Mouse (Mus musculus): ENCODE data around the gene Cldn2.
"Not testable (repeated sequence)": the region's sequence is repeated elsewhere in the genome, so short reads cannot be mapped to it uniquely, and the experiment has no call there.

Gene Cldn2

DNA sequence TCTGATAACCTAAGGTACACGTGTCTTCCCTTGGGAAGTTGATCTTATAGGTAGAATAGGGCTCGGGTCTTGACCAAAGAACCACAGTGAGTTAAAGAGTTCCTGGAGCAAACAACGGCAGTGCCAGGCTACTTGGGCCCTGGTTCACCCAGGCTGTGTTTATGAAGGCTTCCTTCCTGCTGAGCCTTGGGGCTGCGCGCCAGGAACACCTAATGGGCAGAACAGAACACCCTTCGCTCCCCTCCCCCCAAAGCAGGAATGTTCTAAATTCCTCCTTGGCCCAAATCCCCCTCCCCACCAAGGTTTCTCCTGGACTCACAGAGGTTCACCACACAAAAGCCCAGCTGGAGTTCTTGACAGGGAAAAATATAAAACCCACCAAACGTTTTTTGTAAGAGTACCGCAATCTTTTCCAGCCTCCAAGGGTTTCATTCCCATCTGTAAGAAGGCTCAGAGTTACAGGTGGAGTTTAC is at the start of gene Cldn2:
Gene Cldn2 (plus strand): TSS at position 423 of the 473 bp plus-strand sequence.
- DNase-seq (ENCODE audit: low read depth, low spot score): no peak

DNA sequence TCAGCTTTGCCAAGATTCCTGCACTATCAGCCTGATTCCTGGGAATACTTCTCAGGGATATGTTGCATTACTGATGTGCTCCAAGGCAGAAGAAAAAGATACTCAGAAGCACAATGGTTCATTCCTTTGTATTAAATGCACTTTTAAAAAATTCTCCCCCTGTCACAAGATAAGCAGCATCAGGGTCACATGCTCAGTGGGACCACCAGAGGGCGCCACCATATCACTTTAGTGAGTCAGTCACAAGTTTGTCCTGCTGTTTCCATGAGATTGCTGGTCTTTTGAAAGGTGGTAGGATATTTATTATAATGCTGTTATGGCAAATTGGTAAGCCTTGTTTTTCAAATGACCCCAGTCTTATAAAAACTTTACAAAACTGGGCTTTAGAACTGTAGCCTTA is 48.8 kb upstream of the Cldn2 start:
- DNase-seq (ENCODE audit: low read depth, low spot score): no peak

DNA sequence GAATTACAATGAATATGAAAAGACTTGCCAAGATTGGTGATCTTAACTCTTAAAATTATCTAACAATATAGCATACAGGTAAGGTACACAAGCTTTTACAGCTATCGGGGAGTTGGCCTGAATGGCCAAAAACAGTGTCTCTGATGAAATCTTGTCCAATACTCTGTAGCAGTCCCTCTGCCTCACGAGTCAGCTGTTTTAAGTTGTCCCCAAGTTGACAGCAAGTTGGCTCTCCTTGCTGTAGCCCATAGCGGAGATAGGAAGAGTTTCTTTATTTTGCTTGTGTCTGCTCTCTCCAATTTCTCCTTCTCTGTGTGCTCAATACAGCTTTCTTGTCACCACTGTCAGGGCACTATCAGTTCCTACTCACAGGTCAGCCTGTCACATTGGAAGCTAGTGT is 42.0 kb upstream of the Cldn2 start:
- not testable (repeated sequence) for DNase-seq (ENCODE audit: low read depth, low spot score)

DNA sequence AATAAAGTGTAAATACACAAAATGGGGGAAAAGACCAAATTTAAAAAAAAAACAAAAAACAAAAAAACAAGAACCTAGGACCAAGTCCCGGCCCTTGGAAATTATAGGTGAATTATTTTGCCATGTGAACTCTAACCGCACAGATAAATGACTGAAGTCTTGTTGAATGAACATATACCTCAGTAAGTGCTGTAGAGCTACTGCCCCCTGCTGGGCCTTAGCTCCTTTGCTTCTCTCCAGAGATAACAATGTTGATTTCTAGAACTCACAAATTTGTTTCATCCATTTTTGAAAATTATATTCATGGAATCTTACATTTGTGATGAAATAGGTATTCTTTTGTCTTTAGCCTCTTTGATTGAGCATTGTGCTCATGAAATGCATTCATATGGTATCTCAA is 38.1 kb upstream of the Cldn2 start:
- no peak for DNase-seq (ENCODE audit: low read depth, low spot score)

DNA sequence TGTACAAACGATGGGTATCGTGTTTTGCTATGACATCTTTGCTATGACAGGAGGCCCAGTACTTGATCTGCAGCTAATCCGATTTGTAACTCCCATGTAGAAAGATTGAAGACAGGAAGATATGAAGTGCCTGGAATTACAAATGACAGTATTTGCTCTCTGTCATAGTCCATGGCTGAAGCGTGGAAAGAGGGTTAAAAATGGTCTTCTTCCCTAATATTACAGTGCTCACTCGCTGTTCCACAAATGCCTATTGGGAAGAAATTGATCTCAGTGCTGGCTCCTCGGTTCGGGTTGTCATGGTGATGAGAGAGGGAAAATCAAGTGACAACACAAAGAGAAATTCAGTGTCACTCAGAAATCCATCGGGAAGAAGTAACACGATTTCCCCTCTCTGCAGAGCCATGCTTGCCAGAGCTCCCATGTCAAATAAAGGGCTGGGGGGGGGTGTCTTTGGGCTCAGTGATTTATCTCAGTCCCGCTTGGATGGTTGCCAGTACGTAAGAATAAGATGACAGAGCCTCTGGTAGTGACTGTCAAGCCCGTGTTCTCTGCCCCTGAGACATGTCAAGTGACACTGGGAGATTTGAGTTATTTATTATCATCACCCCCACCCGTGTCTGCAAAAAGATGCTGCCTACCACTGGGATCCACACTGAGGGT is 30.5 kb upstream of the Cldn2 start:
- no peak for DNase-seq (ENCODE audit: low read depth, low spot score)

DNA sequence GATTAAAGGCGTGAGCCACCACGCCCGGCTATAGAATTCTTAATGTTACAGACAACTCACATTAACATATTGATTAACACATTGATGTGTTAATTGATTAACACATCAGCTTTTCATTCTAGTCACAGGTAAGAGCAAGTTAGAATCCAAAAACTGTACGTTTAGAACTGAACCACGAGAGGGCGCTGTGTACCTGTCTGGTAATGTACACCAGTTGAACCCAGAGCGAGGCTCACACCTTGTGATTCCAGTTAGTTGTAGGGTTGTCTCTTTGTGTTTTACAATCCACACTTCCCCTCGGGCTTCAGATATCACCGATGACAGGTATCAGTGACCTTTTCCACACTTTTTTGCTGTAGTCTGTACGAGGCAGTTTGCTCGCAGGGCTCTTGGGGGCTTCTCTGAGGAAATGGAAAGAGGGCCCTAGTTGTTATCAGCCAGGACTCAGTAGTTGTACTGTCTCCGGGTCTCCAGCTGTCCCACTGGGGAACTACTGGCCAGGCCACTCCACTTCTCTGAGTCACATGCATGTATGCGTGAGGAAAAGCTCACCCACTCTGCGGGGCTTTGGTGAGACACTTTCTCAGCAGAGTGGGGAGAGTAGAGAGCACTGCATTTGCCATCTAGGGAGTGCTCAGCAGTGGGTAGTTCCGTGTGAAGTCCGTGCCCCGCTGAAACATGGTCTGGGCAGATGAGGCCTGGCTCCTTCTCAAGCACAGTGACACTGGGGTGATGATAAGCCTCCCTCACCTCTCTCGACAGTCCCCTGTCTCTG is 26.1 kb upstream of the Cldn2 start:
- DNase-seq (ENCODE audit: low read depth, low spot score): no peak

DNA sequence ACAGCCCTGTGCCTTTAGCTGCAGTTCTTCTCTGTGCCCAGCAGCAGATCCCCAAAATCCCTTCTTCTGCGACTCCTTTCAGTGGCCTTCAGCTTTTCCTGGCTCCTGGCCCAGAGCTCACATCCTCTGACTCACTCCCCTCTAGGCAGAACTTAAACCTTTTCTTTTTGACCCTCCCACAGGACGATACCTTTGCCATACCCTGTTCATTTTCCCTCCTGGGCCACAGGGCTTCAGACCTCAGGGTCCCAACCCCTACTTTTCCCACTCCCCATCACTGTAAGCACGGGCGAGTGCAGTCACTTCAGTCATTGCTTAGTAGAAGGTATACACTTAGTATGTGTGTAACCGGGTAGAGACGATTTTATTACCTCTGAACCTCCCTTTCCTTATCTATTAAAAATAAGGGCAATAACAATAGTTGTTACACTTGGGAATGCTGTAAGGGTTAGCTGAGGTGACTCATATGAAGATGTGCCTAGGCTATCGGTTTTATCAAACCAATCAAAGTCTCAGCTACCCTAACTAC is 25.5 kb upstream of the Cldn2 start:
- DNase-seq (ENCODE audit: low read depth, low spot score): no peak

DNA sequence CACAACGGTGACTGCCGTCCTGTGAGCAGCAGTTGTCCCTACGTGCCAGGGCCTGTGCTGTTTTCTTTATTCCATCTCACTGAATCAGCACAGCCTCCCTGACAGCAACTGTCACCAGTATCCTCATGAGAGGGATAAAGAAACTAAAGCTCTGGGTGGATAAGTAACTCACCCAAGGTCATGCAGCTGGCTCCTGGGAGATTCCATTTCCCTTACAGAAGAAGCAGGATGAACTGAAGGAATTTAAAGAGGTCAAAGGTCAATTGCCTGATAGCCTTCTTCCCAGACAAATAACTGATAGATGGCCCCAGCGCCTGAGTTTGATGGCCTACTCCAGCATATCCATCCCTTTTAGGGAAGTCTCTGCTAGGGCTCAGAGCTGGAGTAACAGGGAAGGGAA is 23.3 kb upstream of the Cldn2 start:
- no peak for DNase-seq (ENCODE audit: low read depth, low spot score)

DNA sequence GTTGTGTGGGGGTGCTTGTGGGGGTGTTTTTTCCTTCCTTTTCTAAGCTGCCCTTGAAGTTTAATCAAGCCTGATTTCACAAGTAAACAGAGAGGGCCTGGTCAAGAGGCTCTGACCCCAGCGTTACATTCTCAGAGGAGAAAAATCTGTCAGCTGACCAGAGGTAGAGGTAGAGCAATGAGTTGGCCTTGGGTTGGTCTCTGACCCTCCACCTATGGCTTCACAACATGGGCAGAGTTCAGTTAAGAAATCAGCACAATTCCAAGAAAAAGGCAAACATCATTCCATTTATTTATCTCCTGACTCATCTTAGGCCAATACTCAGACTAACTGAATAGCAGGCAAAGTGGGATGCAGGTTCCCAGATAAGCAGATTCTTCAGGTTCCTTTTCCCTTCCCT is 21.7 kb upstream of the Cldn2 start:
- DNase-seq (ENCODE audit: low read depth, low spot score): no peak

DNA sequence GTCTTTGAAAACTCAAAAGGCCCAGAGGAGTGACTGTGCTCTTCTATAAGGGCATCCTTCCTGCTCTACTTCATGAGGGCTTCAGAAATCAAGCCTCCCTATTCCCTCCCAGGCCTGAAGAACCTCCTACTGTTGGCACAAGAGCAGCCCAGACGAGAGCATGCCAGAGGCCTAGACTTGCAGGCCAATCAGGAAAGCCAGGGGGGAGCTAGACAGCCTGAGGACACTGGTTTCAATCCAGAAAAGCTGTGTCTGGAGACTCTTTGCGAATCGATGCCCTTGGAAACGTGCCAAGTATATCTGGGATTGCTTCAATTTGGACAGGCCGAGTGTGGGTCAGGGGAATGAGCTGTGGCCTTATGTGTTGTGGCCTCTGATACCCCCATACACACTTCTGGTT is 21.2 kb upstream of the Cldn2 start:
- DNase-seq (ENCODE audit: low read depth, low spot score): no peak

DNA sequence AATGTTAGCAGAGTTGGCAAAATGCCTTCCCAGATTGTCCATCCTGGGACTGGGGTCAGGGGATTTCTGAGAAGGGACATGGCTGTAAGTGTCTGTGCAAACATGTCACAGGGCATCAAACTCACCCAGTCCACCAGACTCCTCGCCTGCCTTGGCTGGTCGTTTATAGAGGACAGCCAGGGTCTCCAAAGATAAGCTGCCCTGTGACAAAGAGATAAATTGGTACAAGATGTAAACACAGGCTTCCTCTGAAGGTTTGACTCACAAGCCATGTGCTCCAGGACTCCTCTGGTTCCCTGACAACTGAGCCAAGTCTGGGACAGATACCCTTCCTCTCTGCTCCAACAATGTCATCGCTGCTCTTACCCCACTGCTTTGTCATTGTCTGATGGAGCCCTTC is 19.6 kb upstream of the Cldn2 start:
- no peak for DNase-seq (ENCODE audit: low read depth, low spot score)

DNA sequence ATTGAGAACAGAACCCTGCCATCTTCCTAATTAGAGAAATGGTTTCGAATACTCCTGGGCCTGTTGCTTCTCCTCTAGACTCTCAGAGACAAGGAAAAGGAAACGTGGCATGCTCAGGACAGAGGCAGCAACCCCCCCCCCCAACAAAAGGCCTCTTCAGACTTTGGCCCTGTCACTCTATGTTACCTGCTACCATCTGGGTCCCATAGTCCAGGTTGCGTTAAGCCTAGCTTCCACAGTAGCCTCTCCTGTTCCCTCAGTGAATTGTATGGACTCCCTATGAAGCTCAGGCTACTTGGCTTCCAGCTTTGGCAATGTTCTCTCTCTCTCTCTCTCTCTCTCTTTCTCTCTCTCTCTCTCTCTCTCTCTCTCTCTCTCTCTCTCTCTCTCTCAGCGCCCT is 19.1 kb upstream of the Cldn2 start:
- DNase-seq (ENCODE audit: low read depth, low spot score): no peak

DNA sequence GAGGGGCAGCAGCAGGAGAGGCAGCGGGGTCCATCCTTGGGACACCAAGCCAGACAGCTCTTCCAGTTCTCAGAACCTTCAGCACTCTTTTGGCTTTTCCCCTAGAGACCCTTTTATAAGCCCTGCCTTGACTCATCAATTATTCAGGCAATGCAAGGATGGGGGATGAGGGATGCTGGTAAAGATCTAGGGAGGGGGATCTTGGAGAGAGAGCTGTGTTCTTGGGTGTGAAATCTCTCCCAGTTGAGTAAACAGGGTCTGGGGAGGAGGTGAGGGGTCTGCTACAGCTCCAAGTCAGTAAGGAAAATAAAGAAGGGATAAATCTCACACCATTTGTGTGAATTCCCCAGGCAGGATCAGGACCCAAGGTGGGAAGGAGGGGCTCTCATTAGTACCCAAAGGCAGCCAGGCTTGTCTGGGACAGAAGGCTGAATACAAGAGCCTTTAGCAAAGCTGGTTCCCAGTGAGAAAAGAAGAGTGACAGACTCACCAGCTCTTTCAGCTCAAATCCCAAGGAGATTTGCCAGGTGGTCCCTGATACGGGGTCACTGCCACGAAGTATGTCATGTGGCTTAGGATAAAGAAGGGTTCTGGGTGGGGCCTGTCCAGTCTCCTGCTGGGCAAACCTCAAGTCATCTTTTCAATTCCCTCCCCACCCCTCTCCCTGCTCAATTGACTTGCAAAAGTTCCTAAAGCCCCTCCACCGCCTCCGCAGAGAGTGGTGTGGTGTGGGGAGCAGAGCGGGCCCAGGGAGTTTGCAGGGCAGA is 18.2 kb upstream of the Cldn2 start, which contains the start of gene Ripply1:
Gene Ripply1 (minus strand): TSS at position 76 of the 767 bp plus-strand sequence.
- no peak for DNase-seq (ENCODE audit: low read depth, low spot score)

DNA sequence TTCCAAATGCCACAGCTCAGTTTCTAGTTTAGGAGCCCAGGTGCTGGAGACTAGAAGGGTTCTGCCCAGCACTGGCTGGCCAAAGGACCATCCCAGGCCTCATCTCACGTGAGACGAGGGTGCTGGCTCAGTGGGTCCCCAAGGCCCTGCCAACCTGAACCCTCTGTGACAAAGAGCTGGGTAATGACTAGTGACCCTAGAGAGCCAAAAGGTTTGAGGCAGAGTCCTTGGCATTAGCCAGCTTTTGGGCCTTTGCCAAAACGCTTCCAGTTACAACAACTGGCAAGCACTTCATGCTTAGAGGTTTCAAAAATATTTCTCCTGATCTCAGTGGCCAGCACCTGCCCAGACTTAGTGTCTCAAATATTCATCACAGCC is 17.6 kb upstream of the Cldn2 start:
- DNase-seq (ENCODE audit: low read depth, low spot score): no peak

DNA sequence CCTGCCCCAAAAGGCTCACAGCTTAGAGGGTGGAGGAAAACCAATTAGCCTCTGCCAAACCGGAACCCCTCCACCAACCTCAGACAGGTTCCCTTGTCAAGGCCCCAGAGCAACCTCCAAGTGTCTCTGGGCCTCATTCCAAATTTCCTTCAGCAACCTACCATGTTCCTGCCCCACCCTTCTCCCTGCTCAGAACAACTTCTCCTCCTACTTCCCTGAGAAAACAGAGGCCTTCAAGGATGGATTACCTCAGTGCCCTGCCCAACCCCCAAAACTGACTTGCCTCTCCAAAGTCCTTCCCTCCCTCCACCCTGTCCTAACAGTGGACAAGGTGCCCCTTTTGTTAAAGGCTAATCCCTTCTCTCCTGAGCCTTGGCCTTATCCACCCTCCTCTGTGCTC is 14.9 kb upstream of the Cldn2 start:
- DNase-seq (ENCODE audit: low read depth, low spot score): no peak

DNA sequence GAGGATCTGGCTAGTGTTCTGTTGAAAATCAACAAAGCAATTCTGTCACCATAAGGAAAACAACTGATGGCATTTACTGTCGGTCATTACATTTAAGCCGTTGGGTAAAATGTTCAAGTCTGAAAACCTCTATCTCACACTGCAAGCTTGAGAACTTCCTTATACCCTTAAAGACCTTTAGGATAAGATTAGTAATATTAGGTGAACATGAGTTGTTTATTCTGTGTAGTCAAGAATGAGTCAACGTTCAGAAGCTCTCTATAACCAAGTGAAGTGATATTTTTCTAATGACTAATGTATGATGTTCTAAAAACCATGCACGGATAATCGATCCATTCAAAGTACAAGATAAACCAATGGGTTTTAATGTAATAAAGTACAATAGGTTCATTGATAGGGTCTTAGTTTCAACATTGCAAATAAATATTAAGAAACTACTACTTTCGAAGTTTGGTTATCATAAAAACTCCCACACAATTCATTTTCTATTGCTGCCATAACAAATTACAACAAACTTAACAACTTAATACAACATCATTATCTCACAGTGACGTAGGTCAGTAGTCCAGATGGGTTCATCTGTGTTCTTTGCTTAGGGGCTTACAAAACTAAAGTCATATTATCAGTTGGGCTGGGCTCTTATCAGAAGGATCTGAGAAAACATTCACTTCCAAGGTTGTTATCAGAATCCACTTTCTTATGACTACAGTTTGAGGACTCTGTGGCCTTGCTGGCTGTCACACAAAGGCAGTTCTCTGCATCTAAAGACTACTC is 6.4 kb upstream of the Cldn2 start:
- DNase-seq (ENCODE audit: low read depth, low spot score): no peak

DNA sequence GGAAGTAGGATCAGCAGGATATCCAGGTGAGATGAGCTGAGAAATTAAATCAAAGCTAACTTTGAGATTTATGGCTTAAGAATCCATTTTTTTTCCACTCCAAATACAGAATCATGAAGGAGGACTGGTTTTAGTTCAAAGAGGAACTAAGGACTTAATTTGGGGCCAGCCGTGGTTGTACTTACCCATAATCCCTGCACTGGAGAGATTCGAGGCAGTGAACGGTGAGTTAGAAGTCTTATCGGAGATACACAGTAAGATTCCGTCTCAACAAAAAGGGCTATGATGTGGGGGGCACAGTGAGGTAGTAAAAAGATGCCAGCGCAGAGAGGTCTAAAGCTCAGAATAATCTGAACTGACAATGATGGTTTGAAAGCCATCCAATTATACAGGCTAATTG is 4.6 kb upstream of the Cldn2 start:
- DNase-seq (ENCODE audit: low read depth, low spot score): no peak

DNA sequence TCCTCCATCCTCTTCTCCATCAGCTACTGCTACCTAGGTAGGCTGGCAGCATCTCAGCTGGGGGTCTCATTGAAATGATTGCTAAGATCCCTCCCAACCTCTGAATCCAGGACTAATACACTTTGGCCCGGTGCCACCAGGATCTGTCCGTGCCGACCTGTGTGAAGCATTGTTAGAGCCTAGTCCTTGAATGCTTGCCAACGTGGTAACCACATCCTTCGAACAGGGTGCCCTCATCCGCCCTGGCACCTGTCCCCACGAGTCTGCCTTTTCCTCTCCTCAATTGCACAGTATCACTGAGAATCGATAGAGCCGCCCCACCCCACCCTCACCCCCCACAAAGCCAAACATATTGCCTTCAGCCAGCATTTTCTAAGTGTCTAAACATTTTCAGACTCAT is 2.8 kb upstream of the Cldn2 start:
- DNase-seq (ENCODE audit: low read depth, low spot score): no peak

DNA sequence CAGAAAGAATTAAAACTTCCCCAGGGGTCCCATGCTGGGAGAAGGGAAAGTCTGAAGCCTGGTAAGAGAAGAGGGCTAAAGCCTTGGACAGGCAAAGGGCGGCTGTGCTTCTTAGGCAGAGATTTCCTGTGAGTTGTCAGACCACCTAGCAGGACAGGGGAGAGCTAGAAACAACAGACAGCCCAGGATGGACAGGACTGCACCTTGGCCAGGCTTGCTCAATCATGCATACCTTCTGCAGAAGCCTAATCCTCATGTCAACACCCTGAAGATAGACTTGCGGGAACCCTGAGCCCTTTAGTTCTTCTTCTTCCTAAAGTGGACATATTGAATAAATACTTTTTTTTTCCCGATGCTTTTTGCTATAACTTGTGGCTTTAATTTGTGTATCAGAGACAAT is 675 bp upstream of the Cldn2 start:
- DNase-seq (ENCODE audit: low read depth, low spot score): no peak

DNA sequence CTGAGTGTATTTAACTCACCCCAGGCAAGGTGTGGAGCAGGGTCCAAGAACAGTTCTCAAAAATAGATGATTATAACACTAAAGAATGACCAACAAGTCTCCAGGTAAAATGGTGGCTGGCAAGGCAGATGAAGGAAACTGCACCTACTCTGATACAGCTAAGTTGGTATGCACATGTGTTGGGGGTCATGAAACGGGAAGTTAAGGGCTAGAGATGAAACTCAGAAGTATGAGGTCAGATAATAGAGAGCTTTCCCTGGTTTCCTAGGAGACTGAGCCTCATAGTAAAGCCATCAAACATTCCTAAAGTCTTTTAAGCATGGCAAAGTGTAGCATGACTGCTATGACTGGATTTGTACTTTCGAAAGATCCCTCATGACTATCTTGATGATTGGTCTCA is 2.4 kb downstream of the Cldn2 start:
- DNase-seq (ENCODE audit: low read depth, low spot score): no peak

DNA sequence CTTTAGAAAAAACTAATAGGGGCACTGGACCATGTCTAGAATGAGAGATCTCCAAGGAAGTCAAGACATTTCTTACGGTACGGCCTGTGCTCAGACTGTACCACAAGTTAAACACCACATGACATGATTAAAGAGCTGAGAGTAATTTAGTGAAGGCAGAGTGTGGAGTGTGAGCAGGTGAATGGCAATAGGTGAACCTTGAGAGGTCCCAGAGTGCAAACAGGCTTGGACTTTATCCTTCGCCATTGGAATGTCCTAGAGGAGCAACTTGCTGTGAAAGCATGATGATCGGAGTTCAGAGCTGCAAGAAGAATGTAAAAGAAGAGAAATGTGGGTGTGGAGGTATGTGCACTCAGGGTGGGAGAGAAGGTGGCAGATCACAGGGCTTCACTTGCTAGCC is 5.3 kb downstream of the Cldn2 start:
- no peak for DNase-seq (ENCODE audit: low read depth, low spot score)

DNA sequence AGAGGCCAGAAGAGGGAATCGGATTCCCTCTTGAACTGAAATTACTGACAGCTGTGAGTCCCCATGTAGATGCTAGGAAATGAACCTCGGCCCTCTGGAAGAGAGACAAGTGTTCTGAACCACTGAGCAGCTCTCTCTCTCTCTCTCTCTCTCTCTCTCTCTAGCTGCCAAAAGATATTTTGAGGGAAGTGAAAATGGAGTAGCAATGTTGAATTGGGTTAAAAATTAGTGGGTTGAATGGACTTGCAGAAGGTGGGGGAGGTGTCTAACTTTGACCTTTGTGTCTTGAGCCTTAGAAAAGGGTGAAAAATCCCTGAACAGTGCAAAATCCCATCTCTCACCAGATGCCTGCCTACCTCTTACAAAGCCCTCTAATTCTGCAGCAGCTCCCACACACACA is 6.8 kb downstream of the Cldn2 start:
- DNase-seq (ENCODE audit: low read depth, low spot score): no peak
